Mouse (Mus musculus): ENCODE measurements at regions not wholly inside any gene's neighbourhood (a gene's known extent, or its start where the extent isn't known, plus 50 kb on each side); places are given as distances from the start of the nearest gene placed in this dataset.

DNA sequence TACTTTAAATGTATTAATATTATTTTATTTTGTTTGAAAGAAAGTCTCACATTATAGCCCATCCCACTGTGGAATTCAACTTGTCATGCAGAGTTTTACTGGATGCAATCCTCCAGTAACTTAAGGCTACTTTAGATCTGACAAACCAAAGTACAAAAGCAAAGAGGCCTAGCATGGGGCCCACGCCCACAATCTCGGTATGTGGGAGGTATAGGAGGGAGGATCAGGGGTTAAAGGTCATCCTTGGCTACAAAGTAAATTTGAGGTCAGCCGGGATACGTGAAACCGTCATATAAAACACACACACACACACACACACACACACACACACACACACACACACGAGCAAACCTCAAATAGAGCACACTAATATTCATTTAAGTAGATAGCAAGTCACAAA, 51.3 kb upstream of the Tbl1xr1 start:
- no peaks in the 10 kb centered on the region for H3K27me3 ChIP-seq (ENCODE audit: control insufficient read depth, insufficient read depth, low read length)
- no peak overlapping the region for H3K9ac ChIP-seq (replicated peaks; ENCODE audit: low read depth, low read length)
- no peak overlapping the region for H3K4me2 ChIP-seq (ENCODE audit: low read depth, low read length)
- H3K36me3 ChIP-seq (ENCODE audit: control insufficient read depth, insufficient read depth, low read length): no peaks in the 10 kb centered on the region
- WGBS: 23% methylated on average over 6 of the region's 6 CpGs
- no peak overlapping the region for H3K4me3 ChIP-seq (ENCODE audit: low read depth, low read length)
- no peak for ATAC-seq (ENCODE audit: low read depth)
- H3K27ac ChIP-seq (ENCODE audit: low read depth, low read length): no peak overlapping the region
- H3K9me3 ChIP-seq (ENCODE audit: control insufficient read depth, low read length): no peaks in the 10 kb centered on the region
- H3K4me1 ChIP-seq (ENCODE audit: control insufficient read depth, insufficient read depth, low read length): no peaks in the 10 kb centered on the region

DNA sequence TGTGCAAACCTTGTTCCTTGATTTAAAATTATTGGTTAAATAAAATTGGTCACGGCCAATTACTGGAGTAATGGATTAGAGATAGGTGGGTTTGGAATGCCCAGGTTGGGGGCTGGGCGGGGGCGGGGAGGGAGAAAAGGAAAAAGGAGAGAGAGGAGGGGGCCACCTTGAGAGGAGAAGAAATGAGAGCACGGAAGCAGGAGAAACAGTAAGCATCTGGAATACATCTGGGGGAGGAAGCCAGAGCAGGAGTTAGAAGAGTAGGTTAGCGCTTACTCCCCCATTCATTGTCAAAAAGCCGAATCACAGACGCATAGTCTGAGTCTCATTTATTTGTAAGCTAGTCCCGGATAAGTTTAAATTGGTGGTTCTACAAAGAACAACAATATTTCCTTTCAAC, 50.8 kb upstream of the Tbl1xr1 start:
- no peak overlapping the region for H3K4me3 ChIP-seq (ENCODE audit: low read depth, low read length)
- no peaks in the 10 kb centered on the region for H3K36me3 ChIP-seq (ENCODE audit: control insufficient read depth, insufficient read depth, low read length)
- no peaks in the 10 kb centered on the region for H3K4me1 ChIP-seq (ENCODE audit: control insufficient read depth, insufficient read depth, low read length)
- no peaks in the 10 kb centered on the region for H3K9me3 ChIP-seq (ENCODE audit: control insufficient read depth, low read length)
- WGBS: 70% methylated on average over 8 of the region's 8 CpGs
- no peak for ATAC-seq (ENCODE audit: low read depth)
- no peak overlapping the region for H3K9ac ChIP-seq (replicated peaks; ENCODE audit: low read depth, low read length)
- no peak overlapping the region for H3K27ac ChIP-seq (ENCODE audit: low read depth, low read length)
- no peaks in the 10 kb centered on the region for H3K27me3 ChIP-seq (ENCODE audit: control insufficient read depth, insufficient read depth, low read length)
- no peak overlapping the region for H3K4me2 ChIP-seq (ENCODE audit: low read depth, low read length)

All from neural tube, embryonic 14.5 days (tissue).